In the genomic region with DNA sequence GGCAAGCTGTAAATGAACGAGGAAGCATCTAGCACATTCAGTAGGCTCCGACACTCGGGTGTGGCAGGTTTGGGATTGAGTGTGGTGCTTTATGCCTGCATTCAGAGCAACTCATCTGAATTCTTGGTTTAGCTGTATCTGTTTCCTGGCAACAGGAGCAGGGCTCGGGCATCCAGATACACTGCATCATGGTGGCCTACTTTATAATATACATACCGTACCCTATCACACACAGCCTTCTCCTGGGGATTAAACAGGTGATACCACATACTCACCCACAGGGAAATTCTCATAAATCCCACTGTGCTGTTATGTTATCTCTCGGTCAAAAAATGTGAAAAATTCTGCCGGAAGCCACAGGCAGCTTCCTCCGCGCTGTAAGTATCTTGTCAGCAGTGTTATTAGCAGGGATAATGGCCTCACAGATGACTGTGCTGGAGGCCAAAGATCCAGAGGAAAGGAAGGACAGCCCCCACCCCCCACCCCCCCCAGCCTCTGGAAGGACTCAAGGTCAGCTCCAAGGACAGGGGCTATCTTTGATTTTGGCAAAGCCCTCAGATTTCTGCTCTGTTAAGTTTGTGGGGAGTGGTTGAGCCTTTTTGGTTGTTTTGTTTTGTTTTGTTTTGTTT, we compare ENCODE assay signal across 14 mouse cellular contexts. TPM values are rescaled to one million over a fixed set of nuclear protein-coding genes. Genes with fewer than 3 reads are reported as not detected.
DNase-seq lines count a peak whose midpoint lies in the region; ATAC-seq and TF ChIP-seq lines count a peak whose summit lies in the region.
"Had no signal": no experiment of that assay in that cellular context is flagged by ENCODE, and none has a peak within 500 bp of the region (broad histone marks: within the 10 kb centered on the region; RNA-seq: fewer than 3 reads in every experiment).

No protein-coding gene starts in this region.

- no peak overlapping the region for H3K4me2 ChIP-seq in kidney, embryonic 14.5 days (replicated peaks; ENCODE audit: low read depth, low read length)
- no peak overlapping the region for H3K4me2 ChIP-seq in heart, embryonic 11.5 days

- no peak overlapping the region; the same call in 1 of the 2 replicates for H3K9ac ChIP-seq in kidney, embryonic 14.5 days (ENCODE audit: low read depth, low read length)
- no peak overlapping the region for H3K9ac ChIP-seq in heart, embryonic 11.5 days (ENCODE audit: low read depth, low read length)

- no peaks in the 10 kb centered on the region for H3K27me3 ChIP-seq in kidney, embryonic 14.5 days (ENCODE audit: control insufficient read depth, insufficient read depth, low read length)
- H3K27me3 ChIP-seq in small intestine, adult 2 months (ENCODE audit: control insufficient read depth, insufficient read depth, low read length), result no peaks in the 10 kb centered on the region
- 0 out of 2 replicates have a peak, but pooled peaks cover 2% of the 10 kb centered on the region for H3K27me3 ChIP-seq in heart, embryonic 11.5 days (ENCODE audit: control insufficient read depth, insufficient read depth, low read length)

- H3K36me3 ChIP-seq in kidney, embryonic 14.5 days (ENCODE audit: control insufficient read depth, insufficient read depth, low read length), result no peaks in the 10 kb centered on the region
- no peaks in the 10 kb centered on the region for H3K36me3 ChIP-seq in small intestine, adult 2 months (ENCODE audit: control insufficient read depth, insufficient read depth, low read length)
- no peaks in the 10 kb centered on the region for H3K36me3 ChIP-seq in heart, embryonic 11.5 days (ENCODE audit: control insufficient read depth, insufficient read depth, low read length)
- H3K36me3 ChIP-seq: limb, embryonic 10.5 days had no signal

- peak; percentile 39; the same call in 1 of the 2 replicates for ATAC-seq in kidney, embryonic 14.5 days (ENCODE audit: low FRiP score, low TSS enrichment)
- no peak for ATAC-seq in heart, embryonic 11.5 days (replicated peaks; ENCODE audit: insufficient number of reproducible peaks, low FRiP score, low TSS enrichment)

- TF ChIP-seq POLR2A in small intestine, adult 2 months (IDR thresholded peaks at IDR 0.05; ENCODE audit: low read depth, low read length), result no peak

- peak; percentile 61 for DNase-seq in adrenal gland, adult 2 months
- no peak for DNase-seq in adrenal gland, postnatal 4 days (ENCODE audit: low spot score in 2 of 2)
- DNase-seq in kidney, adult 18-20 months, result no peak
- peak; percentile 14 for DNase-seq in right cerebral cortex, adult 18-20 months
- no peak for DNase-seq in right cerebral cortex, postnatal 4 days
- DNase-seq: cerebellum, adult 11-12 months; lung, adult 2 months; spleen, adult 18-20 months had no signal

- no peaks in the 10 kb centered on the region for H3K9me3 ChIP-seq in kidney, embryonic 14.5 days (ENCODE audit: control insufficient read depth, low read length)
- H3K9me3 ChIP-seq in heart, embryonic 11.5 days (replicated peaks; ENCODE audit: control insufficient read depth, low read length), result no peaks in the 10 kb centered on the region
- H3K9me3 ChIP-seq: limb, embryonic 10.5 days; megakaryocyte, embryonic 14.5 days had no signal

- H3K4me1 ChIP-seq in kidney, embryonic 14.5 days (ENCODE audit: control insufficient read depth, insufficient read depth, low read length), result 0 out of 2 replicates have a peak, but pooled peaks cover 12% of the 10 kb centered on the region
- no peaks in the 10 kb centered on the region; the same call in 1 of the 2 replicates for H3K4me1 ChIP-seq in small intestine, adult 2 months (ENCODE audit: control insufficient read depth, insufficient read depth, insufficient read length, low read length)
- 0 out of 2 replicates have a peak, but pooled peaks cover 3% of the 10 kb centered on the region for H3K4me1 ChIP-seq in heart, embryonic 11.5 days (ENCODE audit: control insufficient read depth, insufficient read depth, low read length)

- no peak overlapping the region for H3K4me3 ChIP-seq in kidney, embryonic 14.5 days (ENCODE audit: low read length)
- H3K4me3 ChIP-seq in small intestine, adult 2 months (ENCODE audit: low read depth, low read length), result no peak overlapping the region
- no peak overlapping the region for H3K4me3 ChIP-seq in heart, embryonic 11.5 days (ENCODE audit: low read depth, low read length)
- H3K4me3 ChIP-seq: erythroblast, embryonic 14.5 days; limb, embryonic 10.5 days; megakaryocyte, embryonic 14.5 days had no signal

- 74% methylated on average over 9 of the region's 9 CpGs for WGBS in kidney, embryonic 14.5 days
- 67% methylated on average over 9 of the region's 9 CpGs for WGBS in small intestine, adult 2 months
- 72% methylated on average over 9 of the region's 9 CpGs for WGBS in heart, embryonic 11.5 days (ENCODE audit: insufficient replicate concordance)

- no peak for TF ChIP-seq CTCF in small intestine, adult 2 months (IDR thresholded peaks at IDR 0.05; ENCODE audit: extremely low read depth, insufficient read length, insufficient replicate concordance, low read depth, low read length)

- H3K27ac ChIP-seq in kidney, embryonic 14.5 days (ENCODE audit: low read depth, low read length), result no peak overlapping the region
- peak overlapping the region; percentile 15; the same call in 1 of the 2 replicates for H3K27ac ChIP-seq in small intestine, adult 2 months (ENCODE audit: insufficient read depth, low read depth, low read length)
- H3K27ac ChIP-seq in heart, embryonic 11.5 days (ENCODE audit: low read depth, low read length), result no peak overlapping the region
- H3K27ac ChIP-seq: limb, embryonic 10.5 days had no signal

RNA-seq across cellular contexts. Expression of gene Igfbp7, which starts 13.7 kb away (rescaled TPM):
- 100 to 1,000 TPM; 651 to 852 TPM for total RNA-seq in adrenal gland, adult 2 months (2021)
- 5,575 and 9,689 TPM in 2 replicates for polyA plus RNA-seq in adrenal gland, adult 2 months (2012; rRNA removed)
- 100 to 1,000 TPM; 742 to 760 TPM for total RNA-seq in adrenal gland, postnatal 4 days (2021)
- 250 and 252 TPM in 2 replicates for polyA plus RNA-seq in kidney, embryonic 14.5 days (2014; fragmentation: Nextera tagmentation; extraction: Ambion mirVana)
- polyA plus RNA-seq in small intestine, adult 2 months (2012; rRNA removed), result 664 and 1,449 TPM in 2 replicates
- polyA plus RNA-seq in heart, embryonic 11.5 days (2014; fragmentation: Nextera tagmentation; extraction: Ambion mirVana), result 35.3 and 38.1 TPM in 2 replicates

Comparison
In these comparisons a context has a peak if more than half of its experiments do, and no peak if none do; other contexts are left out.
1. DNase-seq: peak in adrenal gland, adult 2 months (single experiment) and right cerebral cortex, adult 18-20 months (single experiment); none in adrenal gland, postnatal 4 days (0 of 2), kidney, adult 18-20 months (single experiment) and right cerebral cortex, postnatal 4 days (single experiment).